Mouse (Mus musculus): ENCODE data around the gene Fosl1.

- TF ChIP-seq CTCF (IDR thresholded peaks at IDR 0.05; ENCODE audit: control insufficient read depth, insufficient read depth, insufficient read length) (no peak), USF1 (IDR thresholded peaks at IDR 0.05; ENCODE audit: low read depth) (no peak), MYOG (IDR thresholded peaks at IDR 0.05; ENCODE audit: control insufficient read depth, extremely low read depth, insufficient read length) (no peak), MYOD1 (IDR thresholded peaks at IDR 0.05; ENCODE audit: control insufficient read depth, insufficient read length, low read depth) (no peak), CEBPB (IDR thresholded peaks at IDR 0.05; ENCODE audit: low read depth) (no peak), MAX (IDR thresholded peaks at IDR 0.05) (peak; percentile 55)
Observed at GRCm38 (mm10) chr19:5429219-5429618, 18.1 kb upstream of the Fosl1 start.
